Mouse (Mus musculus): ENCODE data around the gene Nfia.
A peak's percentile ranks its signal among the peaks of the same experiment; 100 is the strongest.

Nfia gene

GRCm38 (mm10) chr4:97784236-97784635 is 11.7 kb downstream of the Nfia start:
- no peak for DNase-seq

GRCm38 (mm10) chr4:97785547-97786271 is 13.2 kb downstream of the Nfia start:
- DNase-seq = peak; percentile 49

GRCm38 (mm10) chr4:97786571-97786970 is 14.0 kb downstream of the Nfia start:
- DNase-seq = peak; percentile 35

- no peak for DNase-seq
Observed at GRCm38 (mm10) chr4:97787515-97787914, 15.0 kb downstream of the Nfia start.

- no peak for DNase-seq
Observed at GRCm38 (mm10) chr4:97788537-97788936, 16.0 kb downstream of the Nfia start.

GRCm38 (mm10) chr4:97793931-97794330 is 21.4 kb downstream of the Nfia start:
- no peak for DNase-seq

GRCm38 (mm10) chr4:97794865-97795264 is 22.3 kb downstream of the Nfia start:
- no peak for DNase-seq

- no peak for DNase-seq
Observed at GRCm38 (mm10) chr4:97795957-97796356, 23.4 kb downstream of the Nfia start.

GRCm38 (mm10) chr4:97796505-97796904 is 24.0 kb downstream of the Nfia start:
- no peak for DNase-seq

- no peak for DNase-seq
Observed at GRCm38 (mm10) chr4:97803791-97804190, 31.3 kb downstream of the Nfia start.

- no peak for DNase-seq
Observed at GRCm38 (mm10) chr4:97804638-97805037, 32.1 kb downstream of the Nfia start.

- no peak for DNase-seq
Observed at GRCm38 (mm10) chr4:97805255-97805654, 32.7 kb downstream of the Nfia start.

GRCm38 (mm10) chr4:97805896-97806808 is 33.6 kb downstream of the Nfia start:
- no peak for DNase-seq

GRCm38 (mm10) chr4:97806924-97807323 is 34.4 kb downstream of the Nfia start:
- DNase-seq = no peak

GRCm38 (mm10) chr4:97808885-97809284 is 36.4 kb downstream of the Nfia start:
- no peak for DNase-seq

GRCm38 (mm10) chr4:97809582-97810295 is 37.2 kb downstream of the Nfia start:
- DNase-seq = no peak

- no peak for DNase-seq
Observed at GRCm38 (mm10) chr4:97810348-97810939, 37.9 kb downstream of the Nfia start.

GRCm38 (mm10) chr4:97813035-97813434 is 40.5 kb downstream of the Nfia start:
- no peak for DNase-seq

- DNase-seq = no peak
Observed at GRCm38 (mm10) chr4:97813996-97814395, 41.5 kb downstream of the Nfia start.

- no peak for DNase-seq
Observed at GRCm38 (mm10) chr4:97814515-97814914, 42.0 kb downstream of the Nfia start.

GRCm38 (mm10) chr4:97816001-97816400 is 43.5 kb downstream of the Nfia start:
- no peak for DNase-seq

GRCm38 (mm10) chr4:97816753-97817152 is 44.2 kb downstream of the Nfia start:
- DNase-seq = no peak

GRCm38 (mm10) chr4:97817741-97818140 is 45.2 kb downstream of the Nfia start:
- DNase-seq = no peak
